Mouse (Mus musculus) mesoderm, embryonic 11.5 days (tissue): ENCODE data around the gene Gm47996.
"Not testable (repeated sequence)": the region's sequence is repeated elsewhere in the genome, so short reads cannot be mapped to it uniquely, and the experiment has no call there.

Experiments
- DNase-seq: peaks from one replicate; pipeline ENCODE4 v3.0.0-alpha.2; 2012; ENCODE audit warnings: low read depth, low spot score

The Gm47996 gene

GRCm38 (mm10) chr1:151209824-151210355 lies at the start of gene Gm47996:
Gm47996 (plus strand) TSS chr1:151210131.
- not testable (repeated sequence) for DNase-seq

DNA sequence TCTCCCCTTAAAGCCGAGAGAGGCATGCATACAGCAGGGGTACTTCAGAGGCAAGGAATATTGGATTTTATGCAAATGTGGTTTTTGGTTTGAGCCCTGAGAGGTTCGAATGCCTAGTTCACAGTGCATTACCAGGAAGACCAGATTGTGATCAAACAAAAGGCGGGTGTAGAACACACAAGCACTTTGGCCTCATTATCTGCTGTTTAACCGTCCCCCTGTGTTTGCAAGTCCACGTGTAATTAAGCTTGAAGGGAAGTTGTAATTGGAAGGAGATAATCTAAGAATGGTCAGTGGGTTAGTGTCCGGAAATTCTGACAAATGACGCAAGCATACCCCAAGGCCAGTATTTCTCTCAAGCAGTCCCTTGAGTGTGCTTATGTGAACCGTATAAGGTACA lies 43.9 kb upstream of the Gm47996 start:
- no peak for DNase-seq

GRCm38 (mm10) chr1:151167297-151168047 lies 42.5 kb upstream of the Gm47996 start:
- no peak for DNase-seq

GRCm38 (mm10) chr1:151168637-151169036 lies 41.3 kb upstream of the Gm47996 start:
- DNase-seq: no peak

DNA sequence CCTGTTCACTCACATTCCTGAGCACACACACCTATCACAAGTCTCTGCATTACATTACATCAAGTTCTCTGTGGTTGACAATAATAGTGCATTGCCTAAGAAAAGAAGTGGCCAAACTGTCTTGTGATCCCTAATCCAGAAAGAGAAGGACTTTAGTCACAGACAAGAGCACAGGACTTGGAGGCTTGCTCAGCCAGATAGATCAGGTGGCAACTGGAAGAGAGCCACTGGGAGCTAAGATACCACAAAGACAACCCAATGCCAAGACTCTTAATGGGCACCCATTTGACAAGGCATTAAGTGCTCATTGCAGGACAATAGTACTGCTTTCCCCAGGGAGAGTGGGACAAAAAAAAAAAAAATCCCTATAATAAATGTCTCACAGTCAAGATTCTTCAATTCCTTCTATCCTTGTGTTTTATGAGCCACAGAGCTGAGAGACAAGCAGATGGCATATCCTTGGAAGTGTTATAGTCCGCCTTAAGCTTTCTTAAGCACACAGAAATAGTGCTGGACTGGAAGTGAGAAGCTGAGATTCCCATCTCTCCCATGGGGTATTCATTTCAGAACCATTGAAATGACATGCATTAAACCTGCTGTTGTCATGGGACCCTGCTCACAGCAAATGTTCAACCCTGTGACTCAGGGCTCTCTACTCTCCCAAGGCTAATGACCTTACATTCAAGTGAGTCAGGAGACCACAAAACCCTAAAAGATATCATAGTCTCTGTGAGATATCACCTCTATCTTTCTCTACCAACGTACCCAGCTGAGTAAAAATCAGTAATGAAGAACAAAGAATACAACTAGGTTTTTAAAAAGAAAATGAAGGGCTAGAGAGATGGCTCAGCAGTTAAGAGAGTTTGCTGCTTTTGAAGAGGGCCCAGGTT lies 38.1 kb upstream of the Gm47996 start:
- DNase-seq: no peak

DNA sequence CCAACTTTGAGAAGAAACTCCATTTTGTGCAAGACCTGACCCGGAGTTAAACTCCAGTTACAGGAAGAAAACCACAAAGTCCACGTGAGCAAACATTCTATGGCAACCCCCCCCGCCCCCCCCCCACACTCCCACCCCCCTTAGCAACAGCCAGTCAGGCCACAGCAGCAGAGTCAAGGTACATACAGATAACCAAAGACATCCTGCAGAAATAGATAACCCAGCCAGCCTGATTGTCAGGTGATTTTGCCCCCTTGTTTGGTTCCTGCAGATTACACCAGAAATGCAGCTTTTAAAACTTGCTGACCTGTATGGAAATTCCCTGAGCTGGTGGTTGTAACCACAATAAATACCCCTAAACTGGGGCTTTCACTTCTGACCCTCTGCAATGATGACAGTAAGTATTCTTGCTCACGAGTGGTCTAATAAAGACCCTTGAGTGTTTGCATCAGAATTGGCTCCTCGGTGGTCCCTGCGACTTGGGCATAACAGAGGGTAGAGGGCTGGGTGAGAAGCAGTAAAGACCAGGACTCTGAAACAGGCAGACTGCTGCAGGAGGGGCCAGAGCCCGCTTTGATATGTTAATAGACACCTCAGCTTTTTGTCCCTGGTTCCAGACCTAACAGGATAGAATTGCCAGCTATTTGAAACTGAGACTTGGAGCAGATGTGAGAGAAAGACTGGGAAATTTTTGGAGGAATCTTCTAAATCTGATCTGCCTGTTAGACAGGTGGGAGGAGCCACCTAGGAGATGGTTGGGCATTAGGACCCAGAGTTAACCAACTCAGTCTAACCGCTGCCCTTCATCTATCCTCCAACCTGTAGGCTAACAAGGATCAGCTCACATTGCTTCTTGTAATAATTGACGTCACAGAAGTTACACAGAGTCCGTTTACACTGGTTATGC lies 32.6 kb upstream of the Gm47996 start:
- DNase-seq: peak; percentile 59

GRCm38 (mm10) chr1:151177937-151178271 lies 32.0 kb upstream of the Gm47996 start:
- no peak for DNase-seq

GRCm38 (mm10) chr1:151178505-151179083 lies 31.3 kb upstream of the Gm47996 start:
- DNase-seq: peak; percentile 59

GRCm38 (mm10) chr1:151180167-151180566 lies 29.8 kb upstream of the Gm47996 start:
- no peak for DNase-seq

GRCm38 (mm10) chr1:151182266-151182665 lies 27.7 kb upstream of the Gm47996 start, which contains the start of gene Gm47985:
Gm47985 (plus strand) TSS chr1:151182537.
- not testable (repeated sequence) for DNase-seq

DNA sequence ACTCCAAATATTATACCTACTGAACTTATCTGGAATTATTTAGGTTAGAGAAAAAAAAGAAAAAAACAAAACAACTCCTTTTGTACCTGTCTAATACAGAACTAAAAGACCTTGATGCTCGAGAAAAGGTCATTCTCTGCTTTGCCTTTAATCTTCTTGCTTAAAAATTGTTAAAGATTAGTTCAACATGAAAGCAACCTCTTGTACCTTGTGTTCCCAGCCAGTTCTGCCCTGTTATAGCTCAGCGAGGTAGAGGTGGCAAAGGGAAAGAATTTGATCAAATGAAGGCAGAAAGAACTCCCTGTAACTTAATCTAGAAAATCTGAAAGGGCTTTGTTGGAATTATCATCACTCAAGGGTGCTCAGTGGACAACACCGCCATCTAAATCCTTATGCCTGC lies 23.7 kb upstream of the Gm47996 start:
- DNase-seq: not testable (repeated sequence)

DNA sequence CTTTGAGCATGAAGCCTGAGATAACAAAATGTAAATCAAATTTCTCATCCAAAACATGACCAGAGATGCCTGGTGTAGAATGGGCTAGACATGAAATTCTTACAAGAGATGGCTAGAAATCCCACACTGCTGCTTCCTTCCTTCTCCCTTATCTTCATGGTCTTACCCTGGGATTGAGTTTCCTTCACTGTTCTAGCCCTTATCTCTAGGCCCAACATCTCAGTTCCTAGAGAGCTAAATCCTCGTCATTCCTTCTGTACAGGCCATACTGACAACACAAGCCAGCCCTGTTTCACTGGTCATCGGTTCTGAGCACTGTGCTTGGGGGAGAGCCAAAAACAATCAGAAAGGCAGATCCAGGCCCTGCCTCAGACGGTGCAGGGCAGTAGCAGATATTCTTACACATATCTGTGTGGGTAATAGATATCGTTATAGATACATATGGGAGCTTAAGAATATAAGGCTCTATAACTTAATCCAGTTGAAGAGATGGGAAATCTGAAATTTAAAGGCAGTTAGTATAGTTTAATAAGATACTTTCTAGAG lies 23.0 kb upstream of the Gm47996 start:
- not testable (repeated sequence) for DNase-seq

GRCm38 (mm10) chr1:151188469-151188868 lies 21.5 kb upstream of the Gm47996 start:
- DNase-seq: no peak

- DNase-seq: not testable (repeated sequence)
Observed at GRCm38 (mm10) chr1:151192075-151192474, 17.9 kb upstream of the Gm47996 start, which contains the start of gene Gm8947. Gm8947 (plus strand) TSS chr1:151192376.

GRCm38 (mm10) chr1:151192739-151193138 lies 17.2 kb upstream of the Gm47996 start:
- DNase-seq: not testable (repeated sequence)

- DNase-seq: not testable (repeated sequence)
Observed at GRCm38 (mm10) chr1:151195986-151196385, 13.9 kb upstream of the Gm47996 start.

- DNase-seq: not testable (repeated sequence)
Observed at GRCm38 (mm10) chr1:151196690-151197089, 13.2 kb upstream of the Gm47996 start.

- not testable (repeated sequence) for DNase-seq
Observed at GRCm38 (mm10) chr1:151198120-151198519, 11.8 kb upstream of the Gm47996 start, which contains the start of gene Gm47995. Gm47995 (plus strand) TSS chr1:151198448.

- not testable (repeated sequence) for DNase-seq
Observed at GRCm38 (mm10) chr1:151200620-151201019, 9.3 kb upstream of the Gm47996 start.

DNA sequence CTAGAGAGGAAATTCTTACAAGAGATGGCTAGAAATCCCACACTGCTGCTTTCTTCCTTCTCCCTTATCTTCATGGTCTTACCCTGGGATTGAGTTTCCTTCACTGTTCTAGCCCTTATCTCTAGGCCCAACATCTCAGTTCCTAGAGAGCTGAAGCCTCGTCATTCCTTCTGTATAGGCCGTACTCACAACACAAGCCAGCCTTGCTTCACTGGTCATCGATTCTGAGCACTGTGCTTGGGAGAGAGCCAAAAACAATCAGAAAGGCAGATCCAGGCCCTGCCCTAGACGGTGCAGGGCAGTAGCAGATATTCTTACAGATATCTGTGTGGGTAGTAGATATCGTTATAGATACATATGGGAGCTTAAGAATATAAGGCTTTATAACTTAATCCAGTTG lies 7.2 kb upstream of the Gm47996 start:
- not testable (repeated sequence) for DNase-seq
